Mouse (Mus musculus): ENCODE measurements around the gene Il20rb.

DNA sequence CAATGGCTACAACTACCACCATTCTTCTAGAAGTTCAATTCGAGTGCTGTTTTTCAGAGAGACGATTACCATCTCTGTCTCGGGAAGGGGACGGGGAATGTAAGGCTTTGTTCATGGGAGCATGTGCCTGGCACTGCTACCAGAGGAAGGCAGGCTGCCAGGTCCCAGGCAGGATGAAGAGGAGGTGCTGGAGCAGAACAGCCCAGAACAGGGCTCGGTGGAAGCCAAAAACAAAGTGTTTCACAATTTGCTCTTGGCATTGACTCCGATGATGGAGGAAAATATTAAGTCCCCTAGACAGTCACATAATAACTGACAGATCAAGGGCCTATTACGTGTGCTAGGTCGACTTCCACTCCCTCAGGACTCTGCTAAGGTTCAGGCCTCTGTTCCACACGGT lies 24.9 kb downstream of the Il20rb start:
- TF ChIP-seq USF1 (IDR thresholded peaks at IDR 0.05; ENCODE audit: low read depth, low read length) (no peak), RCOR1 (IDR thresholded peaks at IDR 0.05; ENCODE audit: low read depth, low read length) (no peak), CHD2 (IDR thresholded peaks at IDR 0.05; ENCODE audit: low read length) (no peak), POLR2A (IDR thresholded peaks at IDR 0.05; ENCODE audit: control insufficient read depth in 1 of 2, insufficient read depth in 1 of 2, low read depth in 1 of 2, low read length in 2 of 2, poor library complexity in 1 of 2) (no peak), UBTF (IDR thresholded peaks at IDR 0.05; ENCODE audit: borderline replicate concordance, insufficient read depth, low read depth, low read length) (no peak), CTCF (IDR thresholded peaks at IDR 0.05 in 2 of 3, conservative IDR thresholded peaks at IDR 0.05 in 1 of 3; ENCODE audit: control insufficient read depth in 1 of 3, insufficient read depth in 1 of 3, low read depth in 2 of 3, low read length in 3 of 3, poor library complexity in 1 of 3, severe bottlenecking in 1 of 3) (no peak), EP300 (IDR thresholded peaks at IDR 0.05; ENCODE audit: low read depth in 1 of 2, low read length in 2 of 2) (no peak), MAX (IDR thresholded peaks at IDR 0.05; ENCODE audit: low read length) (no peak), GABPA (IDR thresholded peaks at IDR 0.05; ENCODE audit: low read depth, low read length) (no peak), KAT2A (conservative IDR thresholded peaks at IDR 0.05; ENCODE audit: low read depth, low read length) (no peak)

Measured in MEL (cell line).